Mouse (Mus musculus): Measurements from ENCODE around the gene Dnlz. TPM values are rescaled to one million over a fixed set of nuclear protein-coding genes. Genes with fewer than 3 reads are reported as not detected.
A peak's percentile ranks its signal among the peaks of the same experiment; 100 is the strongest.
"Not testable (repeated sequence)": the region's sequence is repeated elsewhere in the genome, so short reads cannot be mapped to it uniquely, and the experiment has no call there.

Dnlz gene
- polyA plus RNA-seq, 1 experiment from 2014 or later, result 30.1 TPM

DNA sequence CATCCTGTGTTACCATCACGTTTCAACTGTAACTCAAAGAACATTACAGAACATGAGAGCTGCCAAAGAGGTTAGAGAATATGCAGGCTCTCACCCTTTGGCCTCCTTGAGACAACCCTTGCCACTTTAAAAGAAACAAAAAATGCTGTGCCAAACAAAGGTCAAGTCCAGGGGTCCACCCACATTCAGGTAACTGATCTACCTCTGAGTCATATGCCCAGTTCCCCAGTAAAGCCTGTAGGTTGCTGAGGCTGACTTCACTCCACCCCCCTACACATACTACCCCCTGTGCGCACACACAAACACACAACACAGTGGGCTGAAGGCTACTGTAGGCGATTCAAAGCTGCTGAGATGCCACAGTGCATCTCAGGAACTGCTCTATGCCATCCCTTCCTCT, 35.8 kb upstream of the Dnlz start:
- Histone ChIP-seq H3K4me2 (ENCODE audit: low read length) (peak overlapping the region; percentile 97), H3K9me3 (ENCODE audit: control insufficient read depth, low read length) (no peaks in the 10 kb centered on the region), H3K9ac (ENCODE audit: low read depth, low read length) (no peak overlapping the region), H3K27ac (ENCODE audit: low read depth, low read length) (no peak overlapping the region), H3K4me1 (ENCODE audit: control insufficient read depth, insufficient read depth, low read depth, low read length) (peaks cover 22% of the 10 kb centered on the region), H3K36me3 (ENCODE audit: control insufficient read depth, insufficient read depth, low read length) (peaks cover 58% of the 10 kb centered on the region), H3K27me3 (replicated peaks; ENCODE audit: control insufficient read depth, insufficient read depth, low read length) (no peaks in the 10 kb centered on the region), H3K4me3 (ENCODE audit: low read length) (no peak overlapping the region)
- ATAC-seq, result no peak
- WGBS, result 92% methylated on average over 3 of the region's 3 CpGs

DNA sequence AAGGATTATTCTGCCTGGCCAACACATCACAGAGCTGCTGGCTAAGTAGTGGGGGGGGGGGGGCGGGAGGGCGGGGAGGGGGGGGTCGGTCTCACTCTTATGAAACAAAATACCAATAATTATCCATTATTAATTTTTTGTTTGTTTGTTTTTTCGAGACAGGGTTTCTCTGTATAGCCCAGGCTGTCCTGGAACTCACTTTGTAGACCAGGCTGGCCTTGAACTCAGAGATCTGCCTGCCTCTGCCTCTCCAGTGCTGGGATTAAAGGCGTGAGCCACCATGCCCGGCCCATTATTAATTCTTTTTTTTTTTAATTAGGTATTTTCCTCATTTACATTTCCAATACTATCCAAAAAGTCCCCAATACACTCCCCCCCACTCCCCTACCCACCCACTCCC, 29.0 kb upstream of the Dnlz start:
- Histone ChIP-seq H3K9ac (ENCODE audit: low read depth, low read length) (peak overlapping the region; percentile 83), H3K27ac (ENCODE audit: low read depth, low read length) (0 out of 2 replicates have a peak overlapping the region, but pooled peaks have one; percentile 52), H3K4me3 (ENCODE audit: low read length) (peak overlapping the region; percentile 84), H3K4me2 (ENCODE audit: low read length) (peak overlapping the region; percentile 78), H3K36me3 (ENCODE audit: control insufficient read depth, insufficient read depth, low read length) (peaks cover 40% of the 10 kb centered on the region)
- not testable (repeated sequence) for H3K27me3 ChIP-seq (replicated peaks; ENCODE audit: control insufficient read depth, insufficient read depth, low read length); H3K4me1 ChIP-seq (ENCODE audit: control insufficient read depth, insufficient read depth, low read depth, low read length); H3K9me3 ChIP-seq (ENCODE audit: control insufficient read depth, low read length); ATAC-seq
- 36% methylated on average over 6 of the region's 6 CpGs for WGBS

DNA sequence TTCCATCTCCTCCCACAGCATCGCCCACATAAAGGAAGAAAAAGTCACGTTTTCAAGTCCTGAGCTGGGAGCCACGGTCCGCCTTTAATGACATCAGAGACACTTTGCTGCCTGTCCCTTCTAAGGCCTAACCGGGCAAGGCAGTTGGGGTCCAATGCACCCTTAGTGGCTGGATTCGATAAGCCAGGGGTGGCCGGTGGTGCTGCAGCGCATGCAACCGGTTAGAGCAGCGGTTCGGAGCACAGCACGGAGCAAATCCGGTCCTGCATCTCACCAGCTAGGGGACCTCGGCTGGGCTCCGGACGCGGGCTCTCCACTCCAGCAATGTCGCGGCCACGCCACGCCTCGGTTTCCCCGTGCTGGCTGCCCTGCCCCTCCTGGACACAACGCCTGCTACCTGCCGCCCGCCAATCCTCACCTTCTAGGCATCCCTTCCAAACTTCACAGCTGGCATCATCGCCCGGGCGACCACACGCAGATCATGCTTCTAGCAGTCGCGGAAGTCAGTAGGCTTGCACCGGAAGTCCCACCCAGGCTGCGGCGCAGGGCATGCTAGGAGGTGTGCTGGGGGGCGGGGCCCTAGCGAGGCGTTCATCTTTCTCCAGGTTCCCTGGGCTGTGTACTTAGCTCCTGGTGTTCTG, 28.3 kb upstream of the Dnlz start, which contains the start of gene Snapc4:
Gene Snapc4, minus strand, starts transcription at position 523 of the 641 bp plus-strand sequence.
- Histone ChIP-seq H3K36me3 (ENCODE audit: control insufficient read depth, insufficient read depth, low read length) (peaks cover 38% of the 10 kb centered on the region), H3K9me3 (ENCODE audit: control insufficient read depth, low read length) (no peaks in the 10 kb centered on the region), H3K27me3 (replicated peaks; ENCODE audit: control insufficient read depth, insufficient read depth, low read length) (no peaks in the 10 kb centered on the region), H3K27ac (ENCODE audit: low read depth, low read length) (peak within 1 kb of the TSS; percentile 60), H3K4me3 (ENCODE audit: low read length) (peak within 1 kb of the TSS; percentile 84), H3K4me1 (ENCODE audit: control insufficient read depth, insufficient read depth, low read depth, low read length) (peaks cover 7% of the 10 kb centered on the region), H3K9ac (ENCODE audit: low read depth, low read length) (peak within 1 kb of the TSS; percentile 83), H3K4me2 (ENCODE audit: low read length) (peak within 1 kb of the TSS; percentile 78)
- peak; percentile 98 for ATAC-seq
- 1% methylated on average over 32 of the region's 38 CpGs for WGBS

DNA sequence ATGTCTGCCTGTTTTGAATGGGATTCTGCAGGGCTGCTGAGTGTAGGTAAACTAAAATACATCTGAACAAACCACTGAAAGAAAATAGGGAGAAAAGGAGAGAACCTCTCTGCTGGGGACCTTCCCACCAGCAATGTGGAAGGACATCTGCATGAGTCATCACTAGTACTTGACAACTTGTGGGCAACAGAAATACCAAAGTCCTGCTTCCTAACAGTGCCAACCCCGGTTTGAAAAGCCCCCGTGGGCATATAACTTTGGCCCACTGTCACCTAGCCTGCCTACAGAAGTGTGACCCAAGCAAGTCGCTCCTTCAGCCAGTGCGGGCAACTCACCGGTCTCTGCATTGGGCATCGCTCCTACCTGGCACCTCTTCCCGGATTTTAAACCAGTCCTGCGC, 20.5 kb upstream of the Dnlz start:
- no peak for ATAC-seq
- H3K27me3 ChIP-seq (replicated peaks; ENCODE audit: control insufficient read depth, insufficient read depth, low read length), result no peaks in the 10 kb centered on the region
- WGBS, result 97% methylated on average over 8 of the region's 8 CpGs
- no peaks in the 10 kb centered on the region for H3K4me1 ChIP-seq (ENCODE audit: control insufficient read depth, insufficient read depth, low read depth, low read length)
- H3K36me3 ChIP-seq (ENCODE audit: control insufficient read depth, insufficient read depth, low read length), result peaks cover 69% of the 10 kb centered on the region
- H3K9ac ChIP-seq (ENCODE audit: low read depth, low read length), result no peak overlapping the region
- no peak overlapping the region for H3K4me3 ChIP-seq (ENCODE audit: low read length)
- no peak overlapping the region for H3K27ac ChIP-seq (ENCODE audit: low read depth, low read length)
- no peak overlapping the region for H3K4me2 ChIP-seq (ENCODE audit: low read length)
- H3K9me3 ChIP-seq (ENCODE audit: control insufficient read depth, low read length), result no peaks in the 10 kb centered on the region

DNA sequence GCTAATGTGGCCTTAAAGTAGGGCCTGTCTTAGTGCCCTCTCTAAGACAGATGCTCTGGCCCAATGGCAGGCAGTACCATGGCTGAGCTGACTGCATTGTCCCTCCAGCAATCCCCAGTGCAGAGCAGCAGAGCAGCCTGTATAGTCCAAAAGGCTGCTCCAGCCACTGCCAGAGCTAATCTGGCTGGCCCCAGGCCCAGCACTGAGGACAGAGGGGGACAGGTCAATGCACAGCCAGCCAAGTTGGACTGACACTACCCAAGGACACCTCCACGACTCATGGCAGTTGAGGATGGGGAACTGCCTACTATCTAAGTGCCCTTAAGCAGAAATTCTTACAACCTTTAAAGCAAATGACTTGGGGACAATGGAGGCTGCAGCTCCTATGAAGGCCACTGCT, 16.7 kb upstream of the Dnlz start:
- 89% methylated on average over 1 of the region's 1 CpGs for WGBS

DNA sequence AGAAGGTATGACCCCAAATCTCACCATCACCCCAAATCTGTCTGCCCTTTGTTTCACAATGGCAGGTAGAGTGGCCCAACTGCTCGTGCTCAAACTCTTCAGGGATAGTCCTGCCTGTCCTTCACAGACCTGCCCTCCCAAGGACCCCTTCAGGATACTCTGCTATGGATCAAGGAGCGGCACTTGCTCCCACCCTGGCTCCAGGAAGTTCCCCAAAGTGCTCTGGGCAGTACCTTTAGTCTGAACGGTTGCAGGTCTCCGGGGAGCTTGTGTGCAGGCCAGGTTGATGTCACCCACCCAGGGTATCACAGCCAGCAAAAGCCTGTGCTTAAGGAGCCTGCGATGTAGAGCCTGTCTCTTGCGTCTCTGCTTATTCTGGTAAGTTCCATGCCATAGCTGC, 16.0 kb upstream of the Dnlz start:
- H3K27ac ChIP-seq (ENCODE audit: low read depth, low read length), result no peak overlapping the region
- H3K4me2 ChIP-seq (ENCODE audit: low read length), result no peak overlapping the region
- no peaks in the 10 kb centered on the region for H3K27me3 ChIP-seq (replicated peaks; ENCODE audit: control insufficient read depth, insufficient read depth, low read length)
- no peak for ATAC-seq
- no peaks in the 10 kb centered on the region for H3K4me1 ChIP-seq (ENCODE audit: control insufficient read depth, insufficient read depth, low read depth, low read length)
- 92% methylated on average over 6 of the region's 6 CpGs for WGBS
- H3K9ac ChIP-seq (ENCODE audit: low read depth, low read length), result no peak overlapping the region
- H3K36me3 ChIP-seq (ENCODE audit: control insufficient read depth, insufficient read depth, low read length), result peaks cover 81% of the 10 kb centered on the region
- H3K4me3 ChIP-seq (ENCODE audit: low read length), result no peak overlapping the region
- H3K9me3 ChIP-seq (ENCODE audit: control insufficient read depth, low read length), result no peaks in the 10 kb centered on the region

More for the DNA sequence above, 16.7 kb upstream of the Dnlz start:
- Histone ChIP-seq H3K4me2 (ENCODE audit: low read length) (no peak overlapping the region), H3K4me1 (ENCODE audit: control insufficient read depth, insufficient read depth, low read depth, low read length) (no peaks in the 10 kb centered on the region), H3K9ac (ENCODE audit: low read depth, low read length) (no peak overlapping the region), H3K4me3 (ENCODE audit: low read length) (no peak overlapping the region), H3K27me3 (replicated peaks; ENCODE audit: control insufficient read depth, insufficient read depth, low read length) (no peaks in the 10 kb centered on the region), H3K36me3 (ENCODE audit: control insufficient read depth, insufficient read depth, low read length) (peaks cover 86% of the 10 kb centered on the region), H3K27ac (ENCODE audit: low read depth, low read length) (no peak overlapping the region), H3K9me3 (ENCODE audit: control insufficient read depth, low read length) (no peaks in the 10 kb centered on the region)
- no peak for ATAC-seq

DNA sequence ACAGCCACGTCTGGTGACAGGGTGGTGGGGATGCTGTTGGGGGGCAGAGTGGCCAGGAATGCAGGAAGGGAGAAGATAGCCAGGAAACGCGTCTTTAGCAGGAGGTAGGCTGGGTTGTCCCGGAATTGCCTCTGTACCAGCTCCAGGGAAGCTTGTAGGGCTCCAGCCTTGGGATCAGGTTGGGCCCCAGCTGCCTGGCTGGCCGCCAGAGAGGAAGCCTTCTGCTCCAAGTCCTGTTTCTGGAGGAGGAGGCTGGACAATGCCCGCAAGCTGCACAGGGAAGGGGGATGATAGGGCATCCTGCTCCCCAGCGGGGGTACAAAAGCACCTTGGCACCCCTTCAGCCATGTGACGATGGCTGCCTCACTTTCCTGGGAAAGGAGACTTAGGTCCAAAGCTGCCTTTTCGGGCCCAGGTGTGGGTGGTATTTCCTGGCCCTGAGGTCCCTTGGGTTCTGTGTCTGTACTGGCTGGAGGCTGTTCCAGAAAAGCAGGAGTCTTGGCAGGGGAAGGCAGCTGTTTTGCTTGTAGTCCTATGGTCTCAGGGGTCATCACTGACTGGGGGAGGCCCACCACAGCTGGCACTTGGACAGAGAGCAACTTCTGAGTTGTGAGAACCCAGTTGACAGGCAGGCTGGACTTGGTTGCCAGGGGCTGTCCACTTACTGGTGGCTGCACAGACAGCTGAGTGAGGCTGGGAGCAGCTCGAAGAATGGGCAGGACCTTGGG, 13.0 kb upstream of the Dnlz start:
- no peak overlapping the region for H3K4me2 ChIP-seq (ENCODE audit: low read length)
- H3K4me1 ChIP-seq (ENCODE audit: control insufficient read depth, insufficient read depth, low read depth, low read length), result no peaks in the 10 kb centered on the region
- no peak overlapping the region for H3K9ac ChIP-seq (ENCODE audit: low read depth, low read length)
- no peak overlapping the region for H3K27ac ChIP-seq (ENCODE audit: low read depth, low read length)
- peaks cover 56% of the 10 kb centered on the region for H3K36me3 ChIP-seq (ENCODE audit: control insufficient read depth, insufficient read depth, low read length)
- H3K9me3 ChIP-seq (ENCODE audit: control insufficient read depth, low read length), result no peaks in the 10 kb centered on the region
- no peak overlapping the region for H3K4me3 ChIP-seq (ENCODE audit: low read length)
- 75% methylated on average over 10 of the region's 10 CpGs for WGBS
- H3K27me3 ChIP-seq (replicated peaks; ENCODE audit: control insufficient read depth, insufficient read depth, low read length), result no peaks in the 10 kb centered on the region
- ATAC-seq, result no peak

DNA sequence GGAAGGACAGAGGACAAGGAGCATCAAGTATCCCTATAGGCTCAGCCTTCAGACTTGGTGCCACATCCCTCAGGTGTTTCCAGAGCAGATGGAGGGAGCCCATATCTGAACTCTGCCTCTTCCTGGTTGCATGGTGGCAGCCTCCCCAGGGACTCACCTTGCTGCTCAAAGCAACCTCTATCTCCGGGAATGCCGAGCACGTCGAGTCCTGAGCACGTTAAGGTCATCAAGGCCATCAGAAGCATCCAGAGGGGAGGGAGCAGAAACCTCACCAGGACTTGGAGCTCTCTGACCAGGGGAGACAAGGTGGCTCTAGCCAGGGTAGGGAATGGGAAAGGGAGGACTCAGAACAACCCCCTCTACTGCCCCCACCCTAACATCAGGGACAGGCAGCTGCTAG, 11.6 kb upstream of the Dnlz start:
- H3K36me3 ChIP-seq (ENCODE audit: control insufficient read depth, insufficient read depth, low read length), result peaks cover 45% of the 10 kb centered on the region
- WGBS, result 88% methylated on average over 5 of the region's 5 CpGs
- H3K27me3 ChIP-seq (replicated peaks; ENCODE audit: control insufficient read depth, insufficient read depth, low read length), result no peaks in the 10 kb centered on the region
- H3K9me3 ChIP-seq (ENCODE audit: control insufficient read depth, low read length), result no peaks in the 10 kb centered on the region
- no peak overlapping the region for H3K27ac ChIP-seq (ENCODE audit: low read depth, low read length)
- H3K4me3 ChIP-seq (ENCODE audit: low read length), result no peak overlapping the region
- no peak overlapping the region for H3K4me2 ChIP-seq (ENCODE audit: low read length)
- no peaks in the 10 kb centered on the region for H3K4me1 ChIP-seq (ENCODE audit: control insufficient read depth, insufficient read depth, low read depth, low read length)
- no peak overlapping the region for H3K9ac ChIP-seq (ENCODE audit: low read depth, low read length)
- no peak for ATAC-seq

DNA sequence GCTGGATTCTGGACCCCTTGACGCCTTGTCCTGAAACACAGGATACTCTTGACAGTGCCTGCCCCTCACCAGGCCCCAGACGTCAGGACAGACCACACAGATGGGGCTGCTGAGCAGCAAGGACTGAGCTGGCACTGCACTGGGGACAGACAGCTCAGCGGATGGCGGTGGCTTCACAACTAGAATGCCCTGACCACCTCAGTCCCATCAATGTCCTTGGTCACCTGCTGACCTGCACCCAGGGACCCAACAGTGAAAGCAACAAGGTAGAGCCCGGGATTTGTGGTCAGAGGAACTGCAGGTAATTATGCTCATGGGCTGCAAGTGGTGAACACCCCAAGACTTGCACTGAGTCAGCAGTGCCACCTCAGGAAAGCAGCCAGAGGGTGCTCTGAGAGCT, 11.1 kb upstream of the Dnlz start:
- H3K9ac ChIP-seq (ENCODE audit: low read depth, low read length), result no peak overlapping the region
- no peak for ATAC-seq
- H3K36me3 ChIP-seq (ENCODE audit: control insufficient read depth, insufficient read depth, low read length), result peaks cover 40% of the 10 kb centered on the region
- WGBS, result 87% methylated on average over 5 of the region's 5 CpGs
- no peak overlapping the region for H3K27ac ChIP-seq (ENCODE audit: low read depth, low read length)
- no peak overlapping the region for H3K4me2 ChIP-seq (ENCODE audit: low read length)
- H3K4me3 ChIP-seq (ENCODE audit: low read length), result no peak overlapping the region
- no peaks in the 10 kb centered on the region for H3K9me3 ChIP-seq (ENCODE audit: control insufficient read depth, low read length)
- H3K27me3 ChIP-seq (replicated peaks; ENCODE audit: control insufficient read depth, insufficient read depth, low read length), result no peaks in the 10 kb centered on the region
- no peaks in the 10 kb centered on the region for H3K4me1 ChIP-seq (ENCODE audit: control insufficient read depth, insufficient read depth, low read depth, low read length)
